ENCODE assay signal across 9 mouse cellular contexts in genomic region chr19:10818217-10818946, GRCm38 (mm10). TPM values are rescaled to one million over a fixed set of nuclear protein-coding genes. Genes with fewer than 3 reads are reported as not detected.
A peak's percentile ranks its signal among the peaks of the same experiment; 100 is the strongest.
DNase-seq lines count a peak whose midpoint lies in the region; ATAC-seq and TF ChIP-seq lines count a peak whose summit lies in the region.
"Had no signal": no experiment of that assay in that cellular context is flagged by ENCODE, and none has a peak within 500 bp of the region (broad histone marks: within the 10 kb centered on the region; RNA-seq: fewer than 3 reads in every experiment).

No protein-coding gene starts in this region.

- no peak overlapping the region for H3K4me3 ChIP-seq in CH12.LX (replicated peaks in 1 of 3; ENCODE audit: low read depth in 2 of 3, low read length in 2 of 3, poor library complexity in 1 of 3)
- H3K4me3 ChIP-seq in lung, embryonic 16.5 days (ENCODE audit: low read length), result peak overlapping the region; percentile 25
- no peak overlapping the region for H3K4me3 ChIP-seq in layer of hippocampus, adult 2 months
- H3K4me3 ChIP-seq in midbrain, embryonic 15.5 days, result no peak overlapping the region

- no peak overlapping the region for H3K27ac ChIP-seq in CH12.LX (ENCODE audit: insufficient read depth, low read depth)
- H3K27ac ChIP-seq in lung, embryonic 16.5 days (ENCODE audit: low read length), result peak overlapping the region; percentile 81
- no peak overlapping the region for H3K27ac ChIP-seq in layer of hippocampus, adult 2 months
- H3K27ac ChIP-seq in midbrain, embryonic 15.5 days, result no peak overlapping the region

- peak overlapping the region; percentile 64 for H3K4me2 ChIP-seq in CH12.LX (ENCODE audit: insufficient read depth, low read depth, poor library complexity, severe bottlenecking)
- H3K4me2 ChIP-seq in lung, embryonic 16.5 days (ENCODE audit: low read depth, low read length), result peak overlapping the region; percentile 46
- no peak overlapping the region for H3K4me2 ChIP-seq in midbrain, embryonic 15.5 days

- H3K27me3 ChIP-seq in CH12.LX (replicated peaks), result no peaks in the 10 kb centered on the region
- no peaks in the 10 kb centered on the region for H3K27me3 ChIP-seq in lung, embryonic 16.5 days (ENCODE audit: control insufficient read depth, insufficient read depth, low read depth, low read length)
- no peaks in the 10 kb centered on the region for H3K27me3 ChIP-seq in midbrain, embryonic 15.5 days (replicated peaks)

- TF ChIP-seq POLR2A in CH12.LX (IDR thresholded peaks at IDR 0.05; ENCODE audit: low read depth, low read length), result no peak

- no peak for TF ChIP-seq CTCF in CH12.LX (conservative IDR thresholded peaks at IDR 0.05 in 1 of 2, IDR thresholded peaks at IDR 0.05 in 1 of 2; ENCODE audit: low read depth in 2 of 2, low read length in 2 of 2)
- no peak for TF ChIP-seq CTCF in layer of hippocampus, adult 2 months (conservative IDR thresholded peaks at IDR 0.05)

- no peaks in the 10 kb centered on the region for H3K79me2 ChIP-seq in CH12.LX (replicated peaks; ENCODE audit: control insufficient read depth, extremely low read depth, insufficient read depth, poor library complexity, severe bottlenecking)

- H3K4me1 ChIP-seq in CH12.LX (ENCODE audit: control insufficient read depth in 1 of 2, insufficient read depth in 2 of 2), result peaks cover 0 to 9% of the 10 kb centered on the region in 2 experiments; a peak in 1 of 4 replicates
- peaks cover 2% of the 10 kb centered on the region; the same call in 1 of the 2 replicates for H3K4me1 ChIP-seq in lung, embryonic 16.5 days (replicated peaks; ENCODE audit: control insufficient read depth, insufficient read depth, low read length)
- H3K4me1 ChIP-seq in midbrain, embryonic 15.5 days, result no peaks in the 10 kb centered on the region

- TF ChIP-seq EP300 in CH12.LX (IDR thresholded peaks at IDR 0.05; ENCODE audit: low read length), result no peak

- H3K36me3 ChIP-seq in CH12.LX (replicated peaks in 1 of 2; ENCODE audit: control insufficient read depth in 1 of 2, insufficient read depth in 1 of 2, low read length in 1 of 2), result no peaks in the 10 kb centered on the region
- H3K36me3 ChIP-seq in lung, embryonic 16.5 days (ENCODE audit: control insufficient read depth, insufficient read depth, low read length), result no peaks in the 10 kb centered on the region
- H3K36me3 ChIP-seq in midbrain, embryonic 15.5 days (replicated peaks), result no peaks in the 10 kb centered on the region

- dilution Hi-C loops in CH12.LX (cut with MboI; ENCODE audit: extremely low pct_ligation_motif_present, extremely low pct_unique_long_range_greater_than_20kb, low sequenced_read_pairs), result no loop called here

- DNase-seq in CH12.LX (ENCODE audit: extremely low read depth), result no peak
- peak; percentile 44 for DNase-seq in Muller cell, postnatal 12 days (ENCODE audit: inconsistent ontology term)
- peak; percentile 11 for DNase-seq in kidney, adult 18-20 months
- no peak for DNase-seq in layer of hippocampus, adult 2 months (ENCODE audit: low spot score in 2 of 2)
- DNase-seq in thymus, postnatal 14 days, result no peak
- DNase-seq in gastrocnemius, adult 18-20 months (ENCODE audit: low spot score), result no peak
- DNase-seq: cerebellum, adult 2 months had no signal

- in situ Hi-C loops in CH12.LX (cut with MboI; ENCODE audit: low pct_ligation_motif_present, low pct_unique_long_range_greater_than_20kb, low sequenced_read_pairs), result no loop called here

- no peak for TF ChIP-seq RAD21 in CH12.LX (IDR thresholded peaks at IDR 0.05; ENCODE audit: low read depth, low read length)

- peak; percentile 95 for ATAC-seq in lung, embryonic 16.5 days (ENCODE audit: low read depth)
- no peak for ATAC-seq in midbrain, embryonic 15.5 days (replicated peaks)

- peak overlapping the region; percentile 0; the same call in 1 of the 2 replicates for H3K9ac ChIP-seq in CH12.LX (ENCODE audit: insufficient read depth, low read depth)
- no peak overlapping the region for H3K9ac ChIP-seq in lung, embryonic 16.5 days (ENCODE audit: low read length)
- H3K9ac ChIP-seq in midbrain, embryonic 15.5 days, result no peak overlapping the region

- H3K9me3 ChIP-seq in CH12.LX (replicated peaks; ENCODE audit: low read length), result no peaks in the 10 kb centered on the region
- H3K9me3 ChIP-seq in lung, embryonic 16.5 days (ENCODE audit: control insufficient read depth, low read length), result no peaks in the 10 kb centered on the region
- H3K9me3 ChIP-seq in midbrain, embryonic 15.5 days, result no peaks in the 10 kb centered on the region

- WGBS in lung, embryonic 16.5 days, result 18% methylated on average over 17 of the region's 17 CpGs
- WGBS in midbrain, embryonic 15.5 days, result 37% methylated on average over 17 of the region's 17 CpGs

TF ChIP-seq in CH12.LX, 34 proteins besides CTCF, POLR2A, EP300 and RAD21:
- TF ChIP-seq ELF1 (IDR thresholded peaks at IDR 0.05; ENCODE audit: low read depth, low read length) (no peak), MAX (IDR thresholded peaks at IDR 0.05; ENCODE audit: low read length) (0 out of 2 replicates have a peak, but pooled peaks have one; percentile 29), USF2 (conservative IDR thresholded peaks at IDR 0.05; ENCODE audit: low read depth, low read length) (0 out of 2 replicates have a peak, but pooled peaks have one; percentile 7), ZMIZ1 (IDR thresholded peaks at IDR 0.05; ENCODE audit: low read depth, low read length) (no peak), MAFK (IDR thresholded peaks at IDR 0.05; ENCODE audit: insufficient replicate concordance, low read length) (no peak), SMC3 (IDR thresholded peaks at IDR 0.05; ENCODE audit: low read depth, low read length) (no peak), ETS1 (conservative IDR thresholded peaks at IDR 0.05; ENCODE audit: low read depth, low read length) (no peak), MXI1 (IDR thresholded peaks at IDR 0.05; ENCODE audit: low read depth, low read length) (no peak), E2F4 (IDR thresholded peaks at IDR 0.05; ENCODE audit: insufficient replicate concordance, low read depth, low read length) (no peak), TBP (conservative IDR thresholded peaks at IDR 0.05; ENCODE audit: low read depth, low read length) (no peak), BHLHE40 (IDR thresholded peaks at IDR 0.05; ENCODE audit: low read depth, low read length) (peak; percentile 31; the same call in 1 of the 2 replicates)

RNA-seq across cellular contexts. Expression of gene Cd6, which starts 11.5 kb away (rescaled TPM):
- total RNA-seq in CH12.LX (2012; rRNA removed) (0.08 and 0.17 TPM in 2 replicates), CH12.LX (2014; rRNA removed) (0.09 and 0.15 TPM in 2 replicates)
- polyA plus RNA-seq in CH12.LX (2012; ENCODE audit: insufficient read length, low read depth), result 0.73 and 1.3 TPM in 2 replicates
- polyA plus RNA-seq in lung, embryonic 16.5 days (2015; fragmentation: Nextera tagmentation; extraction: Ambion mirVana), result 0.10 and 0.55 TPM in 2 replicates
- under 1 TPM in 1 of 2 experiments, not detected in 1; 0.32 TPM for total RNA-seq in layer of hippocampus, adult 2 months (2021)
- total RNA-seq in gastrocnemius, adult 18-20 months (2021), result not detected
- 0.19 TPM in 1 of 2 replicates, not detected in the other for polyA plus RNA-seq in midbrain, embryonic 15.5 days (2015; fragmentation: Nextera tagmentation; extraction: Ambion mirVana)

RNA-seq across cellular contexts. Expression of gene Slc15a3, which starts 21.1 kb away (rescaled TPM):
- 84.5 and 86.7 TPM in 2 replicates for total RNA-seq in CH12.LX (2012; rRNA removed)
- 89.3 and 94.3 TPM in 2 replicates for total RNA-seq in CH12.LX (2014; rRNA removed)
- polyA plus RNA-seq in CH12.LX (2012; ENCODE audit: insufficient read length, low read depth), result 217 and 219 TPM in 2 replicates
- 0.50 and 0.83 TPM in 2 replicates for polyA plus RNA-seq in lung, embryonic 16.5 days (2015; fragmentation: Nextera tagmentation; extraction: Ambion mirVana)
- 1 to 10 TPM; 1.3 TPM for total RNA-seq in layer of hippocampus, adult 2 months (2021)
- total RNA-seq in gastrocnemius, adult 18-20 months (2021), result under 1 TPM; 0.23 to 0.55 TPM
- 0.13 and 0.31 TPM in 2 replicates for polyA plus RNA-seq in midbrain, embryonic 15.5 days (2015; fragmentation: Nextera tagmentation; extraction: Ambion mirVana)

RNA-seq across cellular contexts. Expression of gene Tmem132a, which starts 51.4 kb away (rescaled TPM):
- total RNA-seq in CH12.LX (2012; rRNA removed), result 2.0 and 2.9 TPM in 2 replicates
- total RNA-seq in CH12.LX (2014; rRNA removed), result 0.05 TPM in 1 of 2 replicates, not detected in the other
- polyA plus RNA-seq in CH12.LX (2012; ENCODE audit: insufficient read length, low read depth), result 20.2 and 22.9 TPM in 2 replicates
- polyA plus RNA-seq in lung, embryonic 16.5 days (2015; fragmentation: Nextera tagmentation; extraction: Ambion mirVana), result 66.5 and 71.7 TPM in 2 replicates
- 100 to 1,000 TPM; 168 to 171 TPM for total RNA-seq in layer of hippocampus, adult 2 months (2021)
- total RNA-seq in gastrocnemius, adult 18-20 months (2021), result 1 to 10 TPM; 3.0 to 3.4 TPM
- polyA plus RNA-seq in midbrain, embryonic 15.5 days (2015; fragmentation: Nextera tagmentation; extraction: Ambion mirVana), result 224 and 236 TPM in 2 replicates

Comparison
In these comparisons a context has a peak if more than half of its experiments do, and no peak if none do; other contexts are left out.
1. DNase-seq: peak in Muller cell, postnatal 12 days (single experiment) and kidney, adult 18-20 months (single experiment); none in CH12.LX (single experiment), layer of hippocampus, adult 2 months (0 of 2), thymus, postnatal 14 days (single experiment) and gastrocnemius, adult 18-20 months (single experiment).
2. RNA of gene Slc15a3, which starts 21.1 kb away (total RNA-seq): 84.5 to 94.3 TPM in CH12.LX; 1.3 TPM in layer of hippocampus, adult 2 months and 0.23 to 0.55 TPM in gastrocnemius, adult 18-20 months; every median in the first group is over 10 times any median in the second.
3. RNA of gene Tmem132a, which starts 51.4 kb away (total RNA-seq): 168 to 171 TPM in layer of hippocampus, adult 2 months; 3.0 to 3.4 TPM in gastrocnemius, adult 18-20 months and 0.05 to 2.9 TPM in CH12.LX; every median in the first group is over 10 times any median in the second.